Mouse (Mus musculus): ENCODE measurements around the gene Rab22a. TPM values are rescaled to one million over a fixed set of nuclear protein-coding genes. Genes with fewer than 3 reads are reported as not detected.

Gene Rab22a
- polyA plus RNA-seq, 1 experiment from 2014 or later = 37.1 TPM

DNA sequence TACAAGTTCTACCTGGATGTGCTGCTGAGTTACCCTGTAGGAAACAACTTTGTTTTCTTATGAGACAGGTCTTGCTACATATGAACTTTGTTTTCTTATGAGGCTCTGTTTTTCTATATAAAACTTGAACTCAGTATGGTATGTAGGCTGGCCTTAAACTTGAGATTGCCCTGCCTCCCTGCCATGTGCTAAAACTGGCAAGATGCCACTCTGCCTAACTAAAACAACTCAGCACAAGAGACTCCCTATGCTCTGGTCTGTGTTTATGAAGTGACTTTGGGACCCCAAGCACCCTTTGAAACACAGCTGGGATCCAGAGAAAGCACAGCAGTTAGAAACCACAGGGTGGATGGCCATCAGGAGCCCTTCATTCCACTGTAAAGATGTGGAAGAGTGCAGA, 18.2 kb upstream of the Rab22a start:
- Histone ChIP-seq H3K9ac (replicated peaks; ENCODE audit: low read length) (no peak overlapping the region), H3K9me3 (ENCODE audit: low read length) (no peaks in the 10 kb centered on the region), H3K4me3 (ENCODE audit: low read length) (no peak overlapping the region), H3K27me3 (ENCODE audit: insufficient read depth, low read length) (no peaks in the 10 kb centered on the region), H3K4me2 (replicated peaks; ENCODE audit: low read depth, low read length) (no peak overlapping the region), H3K36me3 (ENCODE audit: insufficient read depth, low read length) (no peaks in the 10 kb centered on the region), H3K4me1 (ENCODE audit: insufficient read depth, low read length) (peaks cover 13% of the 10 kb centered on the region; the same call in 1 of the 2 replicates), H3K27ac (ENCODE audit: low read length) (no peak overlapping the region)
- ATAC-seq (ENCODE audit: low FRiP score, low TSS enrichment) = no peak

DNA sequence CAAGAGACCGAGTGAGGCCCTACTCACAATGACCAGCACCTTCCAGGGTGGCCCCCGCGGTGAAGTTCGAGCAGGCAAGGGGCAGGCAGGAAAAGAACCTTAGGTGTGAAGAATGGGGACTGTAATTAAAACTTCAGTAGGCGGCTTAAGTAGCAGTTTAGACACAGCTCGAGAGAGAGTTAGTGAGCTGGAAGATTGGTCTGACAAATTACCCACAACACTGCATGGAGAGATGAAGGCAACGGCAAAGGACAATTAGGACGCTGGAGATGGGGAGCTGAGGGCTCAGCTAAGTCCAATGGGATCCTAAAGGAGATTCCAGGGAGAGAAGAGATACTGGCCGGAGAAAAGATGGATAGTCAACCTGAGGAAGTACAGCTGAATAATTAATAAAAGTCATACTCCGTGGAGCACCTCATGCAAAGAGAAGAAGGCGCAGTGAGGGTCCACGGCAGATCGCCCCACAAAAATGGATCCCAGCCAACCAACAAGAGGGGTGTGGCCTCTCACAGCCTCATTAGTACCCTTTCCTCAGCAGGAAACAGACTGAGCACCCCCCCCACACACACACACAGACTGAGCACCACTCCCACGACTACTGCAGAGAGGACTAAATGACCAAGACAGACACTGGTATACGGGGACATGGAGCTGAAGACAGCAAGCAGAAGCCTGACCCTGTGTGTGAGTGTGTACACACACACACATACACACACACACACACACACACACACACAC, 17.1 kb upstream of the Rab22a start:
- H3K36me3 ChIP-seq (ENCODE audit: insufficient read depth, low read length) = peaks cover 7% of the 10 kb centered on the region; the same call in 1 of the 2 replicates
- H3K27me3 ChIP-seq (ENCODE audit: insufficient read depth, low read length) = no peaks in the 10 kb centered on the region
- H3K27ac ChIP-seq (ENCODE audit: low read length) = no peak overlapping the region
- peaks cover 13% of the 10 kb centered on the region; the same call in 1 of the 2 replicates for H3K4me1 ChIP-seq (ENCODE audit: insufficient read depth, low read length)
- H3K4me3 ChIP-seq (ENCODE audit: low read length) = no peak overlapping the region
- no peaks in the 10 kb centered on the region for H3K9me3 ChIP-seq (ENCODE audit: low read length)
- 0 out of 2 replicates have a peak, but pooled peaks have one; percentile 35 for ATAC-seq (ENCODE audit: low FRiP score, low TSS enrichment)
- no peak overlapping the region for H3K9ac ChIP-seq (replicated peaks; ENCODE audit: low read length)
- 42% methylated on average over 15 of the region's 15 CpGs for WGBS
- H3K4me2 ChIP-seq (replicated peaks; ENCODE audit: low read depth, low read length) = no peak overlapping the region

DNA sequence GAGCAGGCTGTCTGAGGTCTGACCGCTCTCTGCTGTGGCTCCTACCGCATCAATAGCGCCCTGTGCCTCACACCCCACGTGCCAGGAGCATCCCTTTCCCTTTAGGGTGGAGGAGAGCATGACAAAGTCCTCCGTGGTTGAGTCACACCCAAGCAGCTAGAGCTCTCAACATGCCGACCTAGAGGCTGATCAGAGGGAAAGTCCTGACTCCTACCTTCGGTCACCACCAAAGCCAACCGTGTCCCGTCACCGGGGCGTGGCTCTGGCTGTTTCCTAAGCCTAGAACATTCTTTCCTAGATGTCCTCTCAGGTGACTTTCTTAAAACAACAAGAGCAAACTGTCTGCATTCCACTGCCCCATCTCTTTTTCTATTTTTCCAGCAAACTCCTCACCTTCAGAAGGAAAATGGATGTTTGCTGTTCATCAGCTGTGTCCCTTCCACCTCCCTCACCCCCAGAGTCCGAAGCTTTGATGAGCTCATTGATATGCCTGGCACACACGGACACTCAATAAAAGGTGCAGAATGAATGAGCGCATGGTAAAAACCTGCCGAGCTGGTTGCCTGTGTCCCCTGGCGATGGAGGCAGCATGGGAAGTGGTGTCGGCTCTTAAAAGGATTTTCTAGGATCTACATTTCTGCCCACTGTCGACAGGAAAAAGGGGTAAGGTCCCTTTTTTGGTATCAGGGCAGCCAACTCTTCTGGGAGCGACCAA, 12.2 kb upstream of the Rab22a start:
- Histone ChIP-seq H3K36me3 (ENCODE audit: insufficient read depth, low read length) (peaks cover 13% of the 10 kb centered on the region), H3K27ac (ENCODE audit: low read length) (no peak overlapping the region), H3K4me2 (replicated peaks; ENCODE audit: low read depth, low read length) (no peak overlapping the region), H3K4me3 (ENCODE audit: low read length) (no peak overlapping the region), H3K27me3 (ENCODE audit: insufficient read depth, low read length) (no peaks in the 10 kb centered on the region), H3K9ac (replicated peaks; ENCODE audit: low read length) (no peak overlapping the region), H3K4me1 (ENCODE audit: insufficient read depth, low read length) (peaks cover 7% of the 10 kb centered on the region; the same call in 1 of the 2 replicates), H3K9me3 (ENCODE audit: low read length) (no peaks in the 10 kb centered on the region)
- 83% methylated on average over 19 of the region's 19 CpGs for WGBS
- no peak for ATAC-seq (ENCODE audit: low FRiP score, low TSS enrichment)

DNA sequence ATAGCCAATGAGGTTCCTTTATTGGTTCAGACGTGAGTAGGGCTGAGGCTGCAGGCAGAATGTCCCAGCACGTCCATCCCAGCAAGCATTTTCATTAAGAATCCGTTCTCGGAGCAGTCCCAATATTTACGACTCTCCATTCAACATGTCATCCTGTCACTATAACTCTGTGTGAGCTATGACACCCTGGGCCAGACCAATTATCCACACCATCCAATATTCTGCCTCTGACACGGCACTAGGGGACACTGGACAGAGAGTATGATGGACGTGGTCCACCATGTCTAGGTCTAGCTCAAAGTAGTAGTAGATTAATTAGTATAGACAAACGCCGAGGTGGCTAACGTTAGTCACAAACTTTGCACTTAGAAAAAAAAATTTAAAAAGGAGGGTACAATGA, 9.8 kb upstream of the Rab22a start:
- ATAC-seq (ENCODE audit: low FRiP score, low TSS enrichment) = no peak
- no peaks in the 10 kb centered on the region for H3K27me3 ChIP-seq (ENCODE audit: insufficient read depth, low read length)
- H3K9me3 ChIP-seq (ENCODE audit: low read length) = no peaks in the 10 kb centered on the region
- no peak overlapping the region for H3K27ac ChIP-seq (ENCODE audit: low read length)
- H3K4me1 ChIP-seq (ENCODE audit: insufficient read depth, low read length) = peaks cover 7% of the 10 kb centered on the region; the same call in 1 of the 2 replicates
- no peak overlapping the region for H3K4me2 ChIP-seq (replicated peaks; ENCODE audit: low read depth, low read length)
- 47% methylated on average over 10 of the region's 10 CpGs for WGBS
- no peak overlapping the region for H3K4me3 ChIP-seq (ENCODE audit: low read length)
- H3K9ac ChIP-seq (replicated peaks; ENCODE audit: low read length) = no peak overlapping the region
- H3K36me3 ChIP-seq (ENCODE audit: insufficient read depth, low read length) = peaks cover 13% of the 10 kb centered on the region

DNA sequence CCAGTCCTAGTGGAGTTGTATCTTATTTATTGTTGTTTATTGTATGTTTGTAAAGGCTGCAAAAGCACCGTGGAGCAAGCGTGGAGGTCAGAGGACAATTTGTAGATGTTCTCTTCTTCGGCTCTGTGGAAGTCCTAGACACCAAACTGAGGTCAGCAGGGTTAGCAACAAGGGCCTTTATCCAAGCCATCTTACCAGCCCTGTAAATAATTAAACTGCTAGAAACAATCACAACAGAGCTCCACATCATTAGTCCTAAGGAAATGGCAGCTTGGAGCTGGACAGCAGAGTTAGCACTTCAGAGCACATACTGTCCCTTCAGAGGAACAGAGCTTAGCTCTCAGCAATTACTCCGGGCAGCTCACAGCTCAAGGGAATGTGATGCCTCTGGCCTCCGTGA, 6.0 kb upstream of the Rab22a start:
- no peaks in the 10 kb centered on the region for H3K9me3 ChIP-seq (ENCODE audit: low read length)
- H3K9ac ChIP-seq (replicated peaks; ENCODE audit: low read length) = no peak overlapping the region
- no peaks in the 10 kb centered on the region for H3K27me3 ChIP-seq (ENCODE audit: insufficient read depth, low read length)
- H3K4me1 ChIP-seq (ENCODE audit: insufficient read depth, low read length) = peaks cover 15% of the 10 kb centered on the region
- 65% methylated on average over 5 of the region's 5 CpGs for WGBS
- peaks cover 4% of the 10 kb centered on the region; the same call in 1 of the 2 replicates for H3K36me3 ChIP-seq (ENCODE audit: insufficient read depth, low read length)
- peak overlapping the region; percentile 4; the same call in 1 of the 2 replicates for H3K27ac ChIP-seq (ENCODE audit: low read length)
- ATAC-seq (ENCODE audit: low FRiP score, low TSS enrichment) = no peak
- no peak overlapping the region for H3K4me3 ChIP-seq (ENCODE audit: low read length)
- H3K4me2 ChIP-seq (replicated peaks; ENCODE audit: low read depth, low read length) = no peak overlapping the region

DNA sequence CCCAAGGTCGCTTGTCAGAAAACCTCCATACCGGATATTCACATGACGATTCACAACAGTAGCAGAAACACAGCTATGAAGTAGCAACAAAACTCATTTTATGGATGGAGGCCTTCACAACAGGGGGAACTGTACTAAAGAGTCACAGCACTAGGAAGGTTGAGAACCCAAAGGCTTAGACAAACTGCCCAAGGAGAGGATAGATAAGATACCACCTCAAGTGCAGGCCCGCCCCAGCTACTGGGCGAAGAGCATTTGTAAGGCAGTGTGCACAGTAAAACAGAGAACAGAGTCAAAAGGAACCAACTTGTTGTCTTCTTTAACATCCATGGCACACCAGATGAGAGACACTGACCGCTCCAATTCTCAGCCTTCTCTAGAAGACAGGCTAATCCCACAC, 1.8 kb upstream of the Rab22a start:
- 83% methylated on average over 6 of the region's 6 CpGs for WGBS

DNA sequence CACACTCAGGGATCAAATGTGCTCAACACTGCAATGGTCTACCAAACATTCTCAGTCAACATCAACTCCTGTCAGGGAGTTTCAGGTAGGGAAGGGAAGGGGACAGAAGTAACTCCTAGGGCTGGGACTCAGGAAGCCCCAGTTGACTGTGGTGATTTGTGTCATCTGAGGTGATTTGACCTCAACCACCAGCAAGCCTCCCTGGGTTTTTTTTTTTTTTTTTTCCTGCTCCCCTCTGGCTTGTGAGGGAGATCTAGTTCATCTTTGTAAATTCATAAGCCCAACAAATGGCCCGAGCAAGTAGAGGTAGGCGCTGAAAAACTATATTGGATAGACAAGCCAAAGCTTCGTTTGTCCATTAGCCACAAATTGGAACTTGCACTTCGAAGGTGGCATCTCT, 1.0 kb upstream of the Rab22a start:
- Histone ChIP-seq H3K4me1 (ENCODE audit: insufficient read depth, low read length) (peaks cover 28% of the 10 kb centered on the region), H3K4me2 (replicated peaks; ENCODE audit: low read depth, low read length) (peak overlapping the region; percentile 73), H3K4me3 (ENCODE audit: low read length) (peak overlapping the region; percentile 99), H3K27ac (ENCODE audit: low read length) (no peak overlapping the region; the same call in 1 of the 2 replicates), H3K9me3 (ENCODE audit: low read length) (no peaks in the 10 kb centered on the region), H3K27me3 (ENCODE audit: insufficient read depth, low read length) (no peaks in the 10 kb centered on the region), H3K9ac (replicated peaks; ENCODE audit: low read length) (peak overlapping the region; percentile 79), H3K36me3 (ENCODE audit: insufficient read depth, low read length) (peaks cover 14% of the 10 kb centered on the region)
- no peak for ATAC-seq (ENCODE audit: low FRiP score, low TSS enrichment)
- 84% methylated on average over 4 of the region's 4 CpGs for WGBS

More for the DNA sequence above, 1.8 kb upstream of the Rab22a start:
- Histone ChIP-seq H3K4me2 (replicated peaks; ENCODE audit: low read depth, low read length) (peak overlapping the region; percentile 73; the same call in 1 of the 2 replicates), H3K9ac (replicated peaks; ENCODE audit: low read length) (no peak overlapping the region), H3K9me3 (ENCODE audit: low read length) (no peaks in the 10 kb centered on the region), H3K27ac (ENCODE audit: low read length) (no peak overlapping the region), H3K4me3 (ENCODE audit: low read length) (no peak overlapping the region), H3K4me1 (ENCODE audit: insufficient read depth, low read length) (peaks cover 28% of the 10 kb centered on the region), H3K36me3 (ENCODE audit: insufficient read depth, low read length) (peaks cover 7% of the 10 kb centered on the region), H3K27me3 (ENCODE audit: insufficient read depth, low read length) (no peaks in the 10 kb centered on the region)
- ATAC-seq (ENCODE audit: low FRiP score, low TSS enrichment) = no peak

DNA sequence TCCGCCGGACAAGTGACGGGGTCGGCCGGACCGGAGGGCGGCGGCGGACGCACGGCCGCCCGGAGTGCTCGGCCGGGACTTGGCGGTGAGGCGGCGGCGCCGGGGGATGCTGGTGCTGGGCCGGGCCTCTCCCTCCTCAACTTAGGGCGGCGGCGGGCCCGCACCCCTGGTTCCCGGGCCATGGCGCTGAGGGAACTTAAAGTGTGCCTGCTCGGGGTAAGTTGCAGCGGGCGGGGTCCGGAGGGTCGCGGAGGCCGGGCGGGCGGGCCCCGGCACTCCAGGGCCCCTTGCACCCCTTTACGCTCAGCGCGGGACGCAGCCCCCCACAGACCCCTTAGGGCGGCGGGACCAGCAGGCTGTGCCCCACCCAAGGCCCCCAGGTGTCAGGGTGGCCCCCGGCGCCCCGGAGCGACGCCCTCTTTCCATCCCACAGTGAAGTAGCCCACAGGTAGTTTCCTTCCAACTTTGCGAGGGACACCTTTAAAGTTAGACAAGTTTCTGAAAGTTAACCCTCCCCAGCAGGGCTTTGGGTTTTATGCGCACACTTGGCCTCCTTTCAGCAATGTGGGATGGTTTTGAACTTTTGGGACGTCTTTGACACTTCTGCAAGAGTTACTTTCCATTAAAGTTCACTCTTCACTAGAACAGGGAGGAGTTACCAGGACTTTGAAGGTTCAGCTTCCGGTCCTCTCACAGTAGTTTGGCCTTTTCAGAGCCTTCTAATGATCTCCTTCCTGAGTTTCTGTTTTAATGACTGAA, 545 bp downstream of the Rab22a start:
- Histone ChIP-seq H3K9ac (replicated peaks; ENCODE audit: low read length) (peak overlapping the region; percentile 98), H3K9me3 (ENCODE audit: low read length) (no peaks in the 10 kb centered on the region), H3K27me3 (ENCODE audit: insufficient read depth, low read length) (no peaks in the 10 kb centered on the region), H3K4me3 (ENCODE audit: low read length) (peak overlapping the region; percentile 99), H3K4me2 (replicated peaks; ENCODE audit: low read depth, low read length) (peak overlapping the region; percentile 65), H3K27ac (ENCODE audit: low read length) (peak overlapping the region; percentile 46; the same call in 1 of the 2 replicates), H3K36me3 (ENCODE audit: insufficient read depth, low read length) (peaks cover 30% of the 10 kb centered on the region), H3K4me1 (ENCODE audit: insufficient read depth, low read length) (peaks cover 20% of the 10 kb centered on the region)
- under 1% methylated on average over 28 of the region's 52 CpGs for WGBS
- ATAC-seq (ENCODE audit: low FRiP score, low TSS enrichment) = no peak; the same call in 1 of the 2 replicates

DNA sequence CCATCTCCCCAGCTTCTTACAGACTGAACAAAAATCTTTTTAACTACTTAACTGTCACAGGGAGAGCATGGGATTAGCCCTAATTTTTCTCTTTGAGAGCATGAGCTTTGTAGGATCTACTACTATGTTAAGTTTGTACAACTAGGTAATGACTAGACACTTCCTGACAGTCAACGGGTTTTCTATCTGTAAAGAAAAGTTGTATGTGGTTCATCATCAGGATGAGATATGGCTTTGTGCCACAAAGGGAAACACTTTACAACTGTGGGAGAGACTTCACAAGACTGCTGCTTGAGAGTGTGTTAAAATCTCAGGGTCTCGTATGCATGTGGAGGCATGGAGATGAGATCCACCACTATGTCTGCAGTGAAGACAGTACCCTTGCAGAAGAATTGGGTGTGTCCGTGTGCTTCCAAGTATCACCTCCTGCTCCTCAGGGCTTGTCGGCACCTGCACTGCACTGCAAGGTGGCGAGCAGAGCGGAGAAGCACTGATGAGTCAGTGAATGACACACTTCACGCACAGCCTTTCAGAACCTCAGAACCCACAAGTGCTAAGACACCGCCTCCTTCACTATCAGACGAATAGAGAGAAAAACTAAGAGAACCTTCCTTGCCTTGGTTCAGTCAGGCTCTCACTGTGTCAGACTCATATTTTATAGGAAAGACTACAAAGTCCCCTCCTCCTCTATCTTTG, 2.8 kb downstream of the Rab22a start:
- H3K9me3 ChIP-seq (ENCODE audit: low read length) = no peaks in the 10 kb centered on the region
- 89% methylated on average over 9 of the region's 9 CpGs for WGBS
- H3K27ac ChIP-seq (ENCODE audit: low read length) = no peak overlapping the region
- H3K4me3 ChIP-seq (ENCODE audit: low read length) = no peak overlapping the region
- H3K4me1 ChIP-seq (ENCODE audit: insufficient read depth, low read length) = peaks cover 20% of the 10 kb centered on the region
- no peak overlapping the region for H3K4me2 ChIP-seq (replicated peaks; ENCODE audit: low read depth, low read length)
- ATAC-seq (ENCODE audit: low FRiP score, low TSS enrichment) = no peak
- no peaks in the 10 kb centered on the region for H3K27me3 ChIP-seq (ENCODE audit: insufficient read depth, low read length)
- H3K9ac ChIP-seq (replicated peaks; ENCODE audit: low read length) = no peak overlapping the region
- peaks cover 39% of the 10 kb centered on the region for H3K36me3 ChIP-seq (ENCODE audit: insufficient read depth, low read length)
